Mouse (Mus musculus) G1E (cell line): ENCODE results near the gene Pgf. TPM values are rescaled to one million over a fixed set of nuclear protein-coding genes. Genes with fewer than 3 reads are reported as not detected.

Experiments used
- ATAC-seq: 2 replicates; pipeline ENCODE4 v1.8.0; 2016; ENCODE audit warnings: mild to moderate bottlenecking; ENCODE audit not compliant: insufficient number of reproducible peaks, poor library complexity, low FRiP score, severe bottlenecking; ENCODE audit errors: extremely low read depth
- DNase-seq: peaks from one replicate; pipeline ENCODE4 v3.0.0; 2012; ENCODE audit warnings: low spot score
- H3K27me3 ChIP-seq: 2 replicates; pipeline ENCODE4 v1.6.1; 2012; ENCODE audit warnings: mild to moderate bottlenecking, low read length, inconsistent platforms; ENCODE audit not compliant: insufficient read depth
- H3K36me3 ChIP-seq: replicated peaks from 2 replicates; pipeline ENCODE3; 2012; ENCODE audit warnings: mild to moderate bottlenecking, inconsistent platforms
- H3K4me1 ChIP-seq: 2 replicates; pipeline ENCODE4 v1.6.1; 2012; ENCODE audit warnings: low read depth, low read length, inconsistent platforms, mixed read lengths; ENCODE audit not compliant: insufficient read depth
- H3K4me3 ChIP-seq: 2 replicates; pipeline ENCODE4 v1.5.1; 2012; ENCODE audit warnings: low read depth, mild to moderate bottlenecking, inconsistent platforms, low read length, moderate library complexity, mixed read lengths
- H3K9me3 ChIP-seq: replicated peaks from 2 replicates; pipeline ENCODE4 v1.6.1; 2012; ENCODE audit warnings: inconsistent platforms
- CTCF ChIP-seq: IDR thresholded peaks from 2 replicates; pipeline ENCODE4 v1.5.1; 2012; ENCODE audit warnings: low read depth, low read length, inconsistent platforms, mixed read lengths
- GATA1 ChIP-seq: IDR thresholded peaks from 2 replicates; pipeline ENCODE4 v1.6.1; 2012; ENCODE audit warnings: borderline replicate concordance, low read length, inconsistent platforms, mixed read lengths
- GATA2 ChIP-seq: IDR thresholded peaks from 2 replicates; pipeline ENCODE4 v1.6.1; 2012; ENCODE audit warnings: low read depth, low read length, inconsistent platforms, borderline replicate concordance
- POLR2AphosphoS5 ChIP-seq: IDR thresholded peaks from 2 replicates; pipeline ENCODE4 v1.6.1; 2012; ENCODE audit warnings: low read depth, low read length, inconsistent platforms; ENCODE audit not compliant: insufficient replicate concordance
- TAL1 ChIP-seq: conservative IDR thresholded peaks from 2 replicates; pipeline ENCODE4 v1.6.1; 2012; ENCODE audit warnings: low read depth, low read length, inconsistent platforms, mixed read lengths
- polyA plus RNA-seq: library from polyadenylated mRNA; stranded (reverse); fragments of >175 nt; gene quantifications from 2 replicates; pipeline ENCODE4 v1.2.3, GENCODE M21; 2012
- total RNA-seq, 2 experiments: library from RNA; stranded (forward) in 1 of 2; stranded (reverse) in 1 of 2; fragments of 200-1000 nt in 1 of 2; fragments of >200 nt in 1 of 2; fragmentation: Nextera tagmentation in 1 of 2; gene quantifications; 2 replicates each; pipeline ENCODE4 v1.2.3; 2014 to 2017

Pgf gene
- total and polyA plus RNA-seq, 3 experiments: 2.1 TPM; not detected in 2

GRCm38 (mm10) chr12:85184118-85184517, 6.5 kb upstream of the Pgf start:
- no peak for ATAC-seq
- peaks cover 61% of the 10 kb centered on the region for H3K27me3 ChIP-seq
- H3K9me3 ChIP-seq: no peaks in the 10 kb centered on the region

GRCm38 (mm10) chr12:85182898-85183297, 5.3 kb upstream of the Pgf start:
- DNase-seq (no peak), ATAC-seq (no peak)
- Histone ChIP-seq H3K27me3 (peaks cover 74% of the 10 kb centered on the region), H3K36me3 (no peaks in the 10 kb centered on the region), H3K4me1 (peaks cover 4% of the 10 kb centered on the region), H3K9me3 (no peaks in the 10 kb centered on the region), H3K4me3 (no peak overlapping the region)
- TF ChIP-seq TAL1 (no peak), CTCF (no peak), GATA1 (no peak), GATA2 (no peak), POLR2AphosphoS5 (no peak)

More at GRCm38 (mm10) chr12:85184118-85184517, 6.5 kb upstream of the Pgf start:
- no peak for TF ChIP-seq GATA1
- TF ChIP-seq TAL1: no peak
- no peak for TF ChIP-seq CTCF
- TF ChIP-seq GATA2: no peak
- TF ChIP-seq POLR2AphosphoS5: no peak
- H3K4me3 ChIP-seq: no peak overlapping the region
- H3K36me3 ChIP-seq: no peaks in the 10 kb centered on the region
- DNase-seq: no peak
- peaks cover 4% of the 10 kb centered on the region; the same call in 1 of the 2 replicates for H3K4me1 ChIP-seq

DNA sequence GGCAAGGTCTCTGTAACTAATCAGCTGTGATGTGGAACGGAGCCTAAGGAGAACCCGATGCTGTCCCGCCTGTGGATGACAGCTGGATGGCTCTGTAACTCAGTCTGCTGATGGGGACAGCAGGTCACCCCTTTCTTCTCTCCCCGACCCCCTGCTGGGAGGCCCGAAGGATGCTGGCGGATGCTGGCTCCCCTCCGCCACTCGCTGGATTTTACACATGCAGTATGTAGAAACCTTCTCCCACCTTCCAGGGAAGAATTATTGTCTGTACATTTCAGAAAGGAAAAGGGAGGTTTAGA, 4.7 kb upstream of the Pgf start:
- DNase-seq (no peak), ATAC-seq (no peak)
- H3K9me3 ChIP-seq: no peaks in the 10 kb centered on the region
- H3K4me1 ChIP-seq: peaks cover 10% of the 10 kb centered on the region
- H3K36me3 ChIP-seq: no peaks in the 10 kb centered on the region
- H3K4me3 ChIP-seq: no peak overlapping the region
- TF ChIP-seq GATA1: no peak
- TF ChIP-seq GATA2: no peak
- no peak for TF ChIP-seq TAL1
- no peak for TF ChIP-seq CTCF
- TF ChIP-seq POLR2AphosphoS5: no peak
- peaks cover 77% of the 10 kb centered on the region for H3K27me3 ChIP-seq

- H3K27me3 ChIP-seq: peaks cover 83% of the 10 kb centered on the region
- peaks cover 16% of the 10 kb centered on the region for H3K4me1 ChIP-seq
- no peak for ATAC-seq
- H3K9me3 ChIP-seq: no peaks in the 10 kb centered on the region
- H3K36me3 ChIP-seq: no peaks in the 10 kb centered on the region
- no peak for DNase-seq
- H3K4me3 ChIP-seq: no peak overlapping the region
- TF ChIP-seq CTCF: no peak
- no peak for TF ChIP-seq GATA1
- no peak for TF ChIP-seq GATA2
- no peak for TF ChIP-seq POLR2AphosphoS5
- TF ChIP-seq TAL1: no peak
These were observed 4.1 kb upstream of the Pgf start for GRCm38 (mm10) chr12:85181475-85182344.

DNA sequence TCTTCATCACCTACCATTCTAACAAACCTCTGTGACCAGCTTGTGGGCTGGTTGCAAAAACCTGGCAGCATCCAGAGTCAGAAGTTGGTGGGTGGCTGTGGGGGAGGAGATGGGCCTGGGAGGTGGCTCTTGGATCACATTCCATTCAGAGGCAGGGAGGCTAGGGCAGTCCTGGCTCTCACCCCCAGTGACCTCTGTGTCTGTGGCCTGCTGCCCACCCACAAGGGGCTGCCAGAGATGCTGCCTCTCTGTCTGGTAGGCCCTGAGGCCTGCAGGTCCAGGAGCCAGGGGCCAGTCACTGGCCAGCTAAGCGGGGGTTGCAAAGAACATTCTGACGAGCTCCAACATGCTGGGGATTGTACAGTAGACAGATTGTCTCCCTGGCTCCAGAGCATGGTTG, 704 bp upstream of the Pgf start:
- no peak overlapping the region for H3K4me3 ChIP-seq
- TF ChIP-seq CTCF: no peak
- TF ChIP-seq TAL1: no peak
- 0 out of 2 replicates have a peak, but pooled peaks have one; percentile 10 for TF ChIP-seq POLR2AphosphoS5
- no peak for TF ChIP-seq GATA2
- TF ChIP-seq GATA1: no peak

DNA sequence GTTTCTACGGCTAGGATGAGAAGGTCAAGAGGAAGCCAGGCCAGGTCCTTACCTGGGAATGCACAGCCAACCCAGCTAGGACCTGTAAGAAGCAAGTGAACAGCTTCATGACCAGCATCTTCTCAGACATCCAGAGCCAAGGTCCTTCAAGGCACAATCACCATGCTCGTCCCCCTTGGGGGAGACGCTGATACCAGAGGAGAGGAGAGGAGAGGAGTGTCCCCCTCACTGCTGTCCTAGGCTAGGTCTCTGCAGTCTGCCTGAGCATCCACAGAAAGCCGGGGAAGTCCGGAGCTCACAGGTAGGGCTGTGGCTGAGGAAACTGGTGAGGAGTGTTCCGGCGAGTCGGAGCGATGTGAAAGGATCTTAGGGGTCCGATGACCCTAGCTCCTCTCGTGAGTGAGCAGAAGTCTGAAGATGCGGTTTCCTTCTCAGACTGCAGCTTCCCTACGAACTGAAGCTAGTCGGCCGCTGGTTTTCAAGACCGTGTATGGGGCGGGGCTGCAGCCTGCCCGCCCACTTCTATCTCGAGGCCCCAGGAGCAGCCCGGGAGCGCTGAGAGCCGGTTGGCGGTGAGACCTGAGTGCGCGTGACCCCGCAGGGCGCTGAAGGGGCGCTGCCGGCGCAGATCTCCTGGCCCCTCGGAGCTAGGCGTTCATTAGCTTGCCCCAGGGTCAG, 605 bp downstream of the Pgf start:
- H3K9me3 ChIP-seq: no peaks in the 10 kb centered on the region
- ATAC-seq: peak; percentile 45; the same call in 1 of the 2 replicates
- peak overlapping the region; percentile 55; the same call in 1 of the 2 replicates for H3K4me3 ChIP-seq

More for the DNA sequence above, 704 bp upstream of the Pgf start:
- Histone ChIP-seq H3K36me3 (no peaks in the 10 kb centered on the region), H3K9me3 (no peaks in the 10 kb centered on the region), H3K4me1 (peaks cover 20% of the 10 kb centered on the region), H3K27me3 (peaks cover 91% of the 10 kb centered on the region)
- DNase-seq (no peak), ATAC-seq (no peak)

More for the DNA sequence above, 605 bp downstream of the Pgf start:
- peak; percentile 62 for DNase-seq
- Histone ChIP-seq H3K27me3 (peaks cover 92% of the 10 kb centered on the region), H3K4me1 (peaks cover 16% of the 10 kb centered on the region), H3K36me3 (no peaks in the 10 kb centered on the region)
- TF ChIP-seq CTCF (no peak), GATA2 (no peak), POLR2AphosphoS5 (no peak), TAL1 (no peak), GATA1 (no peak)
